Mouse (Mus musculus): ENCODE data around the gene Gucy2g.

DNA sequence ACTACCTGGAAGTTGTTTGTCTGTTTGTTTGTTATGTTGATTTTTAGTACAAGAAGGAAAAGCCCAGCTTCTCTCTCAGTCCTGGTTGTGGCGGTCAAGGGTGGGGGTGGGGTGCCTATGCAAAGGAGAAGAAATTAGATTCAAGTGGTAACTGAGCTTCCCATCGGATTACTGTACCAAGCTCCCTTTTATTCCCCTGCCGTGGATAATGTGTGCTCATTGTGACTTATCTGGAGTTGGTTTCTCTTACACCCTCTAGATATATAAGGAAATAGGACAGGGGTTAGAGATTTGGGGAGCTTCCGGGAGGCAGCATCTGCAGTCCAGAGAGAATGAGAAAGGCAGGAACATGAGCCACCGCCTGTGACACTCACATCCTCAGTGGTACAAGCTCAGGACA, 60.6 kb downstream of the Gucy2g start, which contains the start of gene Tectb:
- TF ChIP-seq CTCF (conservative IDR thresholded peaks at IDR 0.05 in 1 of 2, IDR thresholded peaks at IDR 0.05 in 1 of 2; ENCODE audit: low read depth in 2 of 2, low read length in 2 of 2) (no peak), POLR2A (IDR thresholded peaks at IDR 0.05; ENCODE audit: low read depth, low read length) (no peak), NELFE (IDR thresholded peaks at IDR 0.05; ENCODE audit: low read depth, low read length) (no peak), SIN3A (IDR thresholded peaks at IDR 0.05; ENCODE audit: low read length) (no peak), HCFC1 (IDR thresholded peaks at IDR 0.05; ENCODE audit: low read depth, low read length) (no peak), KAT2A (IDR thresholded peaks at IDR 0.05; ENCODE audit: insufficient replicate concordance, low read length) (no peak), GABPA (IDR thresholded peaks at IDR 0.05; ENCODE audit: insufficient replicate concordance, low read depth, low read length) (no peak), MAX (IDR thresholded peaks at IDR 0.05; ENCODE audit: low read length) (no peak)

All from CH12.LX (cell line).